Mouse (Mus musculus): ENCODE data around the gene Fastk.

DNA sequence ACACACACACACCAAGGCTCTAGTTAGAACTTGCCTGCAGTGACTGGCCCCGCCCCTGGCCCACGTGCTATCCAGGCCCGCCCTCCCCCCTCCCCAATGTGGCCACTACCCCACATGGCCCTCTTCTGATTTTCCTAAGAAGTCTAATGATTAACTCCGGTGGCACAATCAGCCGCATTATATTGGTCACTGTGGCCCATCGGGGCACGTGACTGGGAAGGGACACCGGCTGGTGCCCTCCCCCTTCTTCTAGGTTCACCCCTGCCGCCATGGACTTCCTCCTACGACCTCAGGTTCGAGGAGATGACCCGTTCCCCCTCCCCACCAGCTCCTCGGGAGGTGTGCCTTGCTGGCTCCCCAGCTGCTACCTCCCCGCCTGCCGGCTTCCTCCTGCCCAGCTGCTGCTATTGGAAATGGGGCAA lies 17.1 kb downstream of the Fastk start:
- TF ChIP-seq CTCF (IDR thresholded peaks at IDR 0.05; ENCODE audit: low read depth, low read length) = no peak
- no peak for TF ChIP-seq POLR2A (IDR thresholded peaks at IDR 0.05; ENCODE audit: borderline replicate concordance, low read depth, low read length)

Data from bone marrow macrophage, adult 2 months (primary cell).